Mouse (Mus musculus): ENCODE data around the gene Clic5. TPM values are rescaled to one million over a fixed set of nuclear protein-coding genes. Genes with fewer than 3 reads are reported as not detected.

Gene Clic5
- polyA plus RNA-seq, 1 experiment from 2014 or later = 20.8 TPM

DNA sequence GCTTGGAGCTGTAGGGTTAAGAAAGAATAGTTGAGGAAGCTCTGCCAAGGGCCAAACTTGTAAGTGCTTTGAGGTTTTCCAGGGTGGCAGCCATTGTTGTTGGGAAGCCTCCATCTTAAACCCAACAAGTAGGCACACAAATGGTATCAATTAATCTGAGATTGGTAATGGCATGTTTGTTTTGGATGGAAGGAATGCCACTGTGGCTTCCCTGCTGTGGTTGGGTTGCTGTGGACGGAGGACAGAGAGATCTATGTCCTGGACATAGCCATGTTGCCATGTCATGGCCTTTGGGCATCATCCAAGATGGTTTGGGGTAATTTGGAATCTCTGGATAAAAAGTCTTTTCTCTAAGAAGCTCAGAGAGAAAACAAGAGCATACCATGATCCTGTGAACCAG lies 108.8 kb downstream of the Clic5 start:
- Histone ChIP-seq H3K36me3 (ENCODE audit: control insufficient read depth, insufficient read depth) (no peaks in the 10 kb centered on the region), H3K4me2 (replicated peaks; ENCODE audit: low read depth) (no peak overlapping the region), H3K9me3 (ENCODE audit: control insufficient read depth) (no peaks in the 10 kb centered on the region), H3K4me1 (replicated peaks; ENCODE audit: control insufficient read depth, insufficient read depth, low read length) (no peaks in the 10 kb centered on the region), H3K27me3 (replicated peaks; ENCODE audit: control insufficient read depth, insufficient read depth, low read length) (no peaks in the 10 kb centered on the region), H3K27ac (ENCODE audit: low read depth, low read length) (no peak overlapping the region), H3K9ac (ENCODE audit: low read depth, low read length) (no peak overlapping the region), H3K4me3 (ENCODE audit: low read depth, low read length) (no peak overlapping the region)
- no peak for ATAC-seq
- no peak for TF ChIP-seq CTCF (IDR thresholded peaks at IDR 0.05; ENCODE audit: low read depth)
- 69% methylated on average over 1 of the region's 1 CpGs for WGBS

DNA sequence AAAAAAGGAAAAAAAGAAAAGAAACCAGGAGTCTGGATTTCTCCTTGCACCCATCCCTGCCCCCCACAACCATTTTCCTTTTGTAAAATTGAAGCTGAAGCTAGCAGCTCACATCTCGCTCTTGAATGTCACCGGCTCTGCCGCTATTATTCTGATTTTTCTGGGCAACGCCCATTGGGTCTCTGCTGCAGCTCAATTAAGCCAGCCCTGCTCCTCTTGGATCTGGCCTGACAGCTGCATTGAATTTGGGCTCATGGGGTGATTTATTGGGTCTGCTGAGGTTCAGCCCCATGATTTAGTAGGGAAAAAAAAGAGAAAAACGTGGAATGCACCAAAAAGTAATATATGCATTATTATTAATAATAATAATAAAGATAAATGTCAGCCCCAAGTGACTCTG lies 111.9 kb downstream of the Clic5 start:
- Histone ChIP-seq H3K9ac (ENCODE audit: low read depth, low read length) (no peak overlapping the region), H3K27ac (ENCODE audit: low read depth, low read length) (no peak overlapping the region), H3K4me2 (replicated peaks; ENCODE audit: low read depth) (no peak overlapping the region), H3K4me1 (replicated peaks; ENCODE audit: control insufficient read depth, insufficient read depth, low read length) (no peaks in the 10 kb centered on the region), H3K4me3 (ENCODE audit: low read depth, low read length) (no peak overlapping the region), H3K27me3 (replicated peaks; ENCODE audit: control insufficient read depth, insufficient read depth, low read length) (no peaks in the 10 kb centered on the region), H3K9me3 (ENCODE audit: control insufficient read depth) (no peaks in the 10 kb centered on the region), H3K36me3 (ENCODE audit: control insufficient read depth, insufficient read depth) (no peaks in the 10 kb centered on the region)
- no peak for ATAC-seq
- TF ChIP-seq CTCF (IDR thresholded peaks at IDR 0.05; ENCODE audit: low read depth) = no peak
- 22% methylated on average over 5 of the region's 5 CpGs for WGBS

DNA sequence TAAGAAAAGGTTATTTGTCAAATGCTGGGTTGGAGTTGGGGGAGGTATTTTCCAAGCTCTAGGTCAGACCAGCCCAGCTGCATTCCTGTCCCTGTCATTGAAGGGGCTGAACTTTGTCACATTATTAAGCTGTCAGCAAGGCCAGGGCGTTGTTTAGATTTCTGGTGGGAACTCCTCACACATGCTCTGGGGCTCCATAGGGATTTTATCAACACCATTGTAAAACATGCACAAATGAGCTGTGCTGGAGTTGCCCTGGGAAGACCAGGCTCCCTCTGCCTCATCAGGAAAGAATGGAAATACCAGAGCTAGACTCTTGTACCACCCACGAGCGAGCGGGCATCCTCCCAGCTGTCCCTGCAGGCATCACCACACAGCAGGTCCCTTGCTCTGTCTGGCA lies 112.3 kb downstream of the Clic5 start:
- Histone ChIP-seq H3K36me3 (ENCODE audit: control insufficient read depth, insufficient read depth) (no peaks in the 10 kb centered on the region), H3K9me3 (ENCODE audit: control insufficient read depth) (no peaks in the 10 kb centered on the region), H3K27me3 (replicated peaks; ENCODE audit: control insufficient read depth, insufficient read depth, low read length) (no peaks in the 10 kb centered on the region), H3K4me3 (ENCODE audit: low read depth, low read length) (no peak overlapping the region), H3K9ac (ENCODE audit: low read depth, low read length) (no peak overlapping the region), H3K27ac (ENCODE audit: low read depth, low read length) (no peak overlapping the region), H3K4me1 (replicated peaks; ENCODE audit: control insufficient read depth, insufficient read depth, low read length) (no peaks in the 10 kb centered on the region), H3K4me2 (replicated peaks; ENCODE audit: low read depth) (peak overlapping the region; percentile 52)
- TF ChIP-seq CTCF (IDR thresholded peaks at IDR 0.05; ENCODE audit: low read depth) = no peak
- 8% methylated on average over 4 of the region's 4 CpGs for WGBS
- ATAC-seq = no peak

DNA sequence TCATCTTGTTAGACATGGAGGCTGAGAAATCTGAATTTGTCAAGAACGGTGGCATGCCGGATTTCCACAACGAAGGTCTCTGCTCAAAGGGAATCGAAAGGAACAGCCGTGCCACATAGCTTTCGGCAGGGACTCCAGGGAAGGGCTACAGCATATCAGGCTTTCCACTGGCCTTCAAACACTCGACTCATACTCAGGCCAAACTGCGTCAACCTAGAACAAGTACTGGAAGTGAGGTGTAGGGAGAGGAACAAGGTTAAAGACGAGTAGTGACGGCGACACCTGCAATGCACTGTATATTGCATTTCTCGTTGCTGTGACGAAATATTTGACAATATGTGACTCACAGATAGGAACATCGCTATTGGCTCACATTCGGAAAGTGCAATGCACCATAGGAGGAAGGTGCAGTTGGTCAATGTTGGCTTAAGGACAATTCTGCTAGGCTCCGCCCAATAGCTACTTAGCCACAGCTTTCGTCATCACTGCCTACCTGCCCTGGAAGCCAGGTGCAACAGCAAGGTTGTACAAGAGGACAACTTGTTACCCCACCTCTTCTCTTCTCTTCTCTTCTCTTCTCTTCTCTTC lies 112.9 kb downstream of the Clic5 start:
- ATAC-seq = peak; percentile 38; the same call in 1 of the 2 replicates

DNA sequence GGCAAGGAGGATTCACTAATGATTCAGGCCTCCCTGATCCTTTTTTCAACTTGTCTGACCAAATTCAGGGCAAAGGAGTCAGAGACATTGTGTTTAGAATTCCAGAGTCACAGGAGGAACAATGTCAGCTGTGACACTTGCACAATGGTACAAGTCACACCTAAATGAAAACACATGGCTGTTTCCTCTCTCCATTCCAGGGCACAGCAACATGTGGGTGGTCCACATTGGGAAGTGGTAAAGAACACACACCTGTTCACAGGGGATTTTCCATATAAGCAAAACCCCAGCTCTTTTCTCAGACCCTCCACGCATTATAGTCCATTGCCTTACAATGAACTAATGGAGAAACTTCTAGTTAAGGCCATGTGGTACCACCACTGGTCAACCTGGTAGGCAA lies 115.7 kb downstream of the Clic5 start:
- no peak overlapping the region for H3K4me3 ChIP-seq (ENCODE audit: low read depth, low read length)
- no peaks in the 10 kb centered on the region for H3K27me3 ChIP-seq (replicated peaks; ENCODE audit: control insufficient read depth, insufficient read depth, low read length)
- 92% methylated on average over 1 of the region's 1 CpGs for WGBS
- no peak overlapping the region for H3K27ac ChIP-seq (ENCODE audit: low read depth, low read length)
- H3K9me3 ChIP-seq (ENCODE audit: control insufficient read depth) = no peaks in the 10 kb centered on the region
- H3K4me1 ChIP-seq (replicated peaks; ENCODE audit: control insufficient read depth, insufficient read depth, low read length) = no peaks in the 10 kb centered on the region
- H3K9ac ChIP-seq (ENCODE audit: low read depth, low read length) = no peak overlapping the region
- no peak for TF ChIP-seq CTCF (IDR thresholded peaks at IDR 0.05; ENCODE audit: low read depth)
- ATAC-seq = no peak
- no peak overlapping the region for H3K4me2 ChIP-seq (replicated peaks; ENCODE audit: low read depth)
- no peaks in the 10 kb centered on the region for H3K36me3 ChIP-seq (ENCODE audit: control insufficient read depth, insufficient read depth)

More for the DNA sequence above, 112.9 kb downstream of the Clic5 start:
- WGBS = 52% methylated on average over 17 of the region's 17 CpGs
- Histone ChIP-seq H3K4me3 (ENCODE audit: low read depth, low read length) (peak overlapping the region; percentile 3; the same call in 1 of the 2 replicates), H3K4me1 (replicated peaks; ENCODE audit: control insufficient read depth, insufficient read depth, low read length) (no peaks in the 10 kb centered on the region), H3K27ac (ENCODE audit: low read depth, low read length) (no peak overlapping the region), H3K4me2 (replicated peaks; ENCODE audit: low read depth) (peak overlapping the region; percentile 52), H3K27me3 (replicated peaks; ENCODE audit: control insufficient read depth, insufficient read depth, low read length) (no peaks in the 10 kb centered on the region), H3K9me3 (ENCODE audit: control insufficient read depth) (no peaks in the 10 kb centered on the region), H3K36me3 (ENCODE audit: control insufficient read depth, insufficient read depth) (no peaks in the 10 kb centered on the region), H3K9ac (ENCODE audit: low read depth, low read length) (no peak overlapping the region)
- no peak for TF ChIP-seq CTCF (IDR thresholded peaks at IDR 0.05; ENCODE audit: low read depth)

DNA sequence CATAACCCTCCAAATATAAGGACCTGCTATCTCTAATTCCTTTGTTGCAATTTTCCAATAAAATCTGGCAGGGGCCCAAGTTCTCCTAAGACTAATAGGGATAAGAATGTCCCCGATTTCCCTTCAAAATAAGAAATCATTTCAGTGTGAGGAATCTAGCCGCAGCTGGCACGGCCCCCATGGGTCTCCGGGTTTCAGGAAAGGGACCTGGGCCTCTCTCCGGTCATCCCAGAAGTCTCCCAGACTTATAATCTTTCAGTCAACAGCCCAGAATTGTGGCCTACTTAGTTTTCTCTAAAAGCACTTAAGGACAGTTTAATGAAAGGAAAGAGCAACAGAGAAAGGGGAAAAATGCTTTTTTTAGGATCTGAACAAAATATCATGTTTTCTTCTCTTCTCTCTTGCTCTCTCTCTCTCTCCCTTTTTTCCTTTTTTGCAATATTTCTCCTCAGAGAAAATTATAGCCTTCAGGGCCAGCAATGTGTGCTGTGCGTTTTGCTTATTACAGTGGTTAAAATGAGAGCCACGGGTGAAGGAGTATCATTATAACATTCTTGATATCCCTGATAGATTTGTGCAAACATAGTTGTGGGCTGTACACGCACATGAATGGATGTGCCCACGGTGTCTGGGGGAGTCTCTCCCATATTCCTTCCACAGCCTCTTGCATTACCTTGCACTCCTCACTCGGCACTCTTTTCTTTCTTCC lies 121.7 kb downstream of the Clic5 start:
- TF ChIP-seq CTCF (IDR thresholded peaks at IDR 0.05; ENCODE audit: low read depth) = no peak

More for the DNA sequence above, 121.7 kb downstream of the Clic5 start:
- Histone ChIP-seq H3K9ac (ENCODE audit: low read depth, low read length) (no peak overlapping the region), H3K27me3 (replicated peaks; ENCODE audit: control insufficient read depth, insufficient read depth, low read length) (no peaks in the 10 kb centered on the region), H3K4me3 (ENCODE audit: low read depth, low read length) (no peak overlapping the region), H3K36me3 (ENCODE audit: control insufficient read depth, insufficient read depth) (no peaks in the 10 kb centered on the region), H3K9me3 (ENCODE audit: control insufficient read depth) (no peaks in the 10 kb centered on the region), H3K4me1 (replicated peaks; ENCODE audit: control insufficient read depth, insufficient read depth, low read length) (no peaks in the 10 kb centered on the region), H3K4me2 (replicated peaks; ENCODE audit: low read depth) (no peak overlapping the region), H3K27ac (ENCODE audit: low read depth, low read length) (no peak overlapping the region)
- 68% methylated on average over 10 of the region's 10 CpGs for WGBS
- ATAC-seq = no peak

Measured in intestine, postnatal 0 days (tissue).